Mouse (Mus musculus): ENCODE measurements at regions not wholly inside any gene's neighbourhood (a gene's known extent, or its start where the extent isn't known, plus 50 kb on each side); places are given as distances from the start of the nearest gene placed in this dataset.
"Not testable (repeated sequence)": the region's sequence is repeated elsewhere in the genome, so short reads cannot be mapped to it uniquely, and the experiment has no call there.

- peak; percentile 52 for DNase-seq (ENCODE audit: low spot score)
- Histone ChIP-seq H3K4me2 (ENCODE audit: low read length) (no peak overlapping the region), H3K27me3 (replicated peaks; ENCODE audit: control insufficient read depth, insufficient read depth, low read length) (no peaks in the 10 kb centered on the region), H3K4me1 (replicated peaks; ENCODE audit: control insufficient read depth, insufficient read depth, low read length) (no peaks in the 10 kb centered on the region), H3K9ac (ENCODE audit: low read length) (no peak overlapping the region), H3K4me3 (ENCODE audit: low read depth, low read length) (no peak overlapping the region), H3K27ac (ENCODE audit: low read depth) (no peak overlapping the region), H3K36me3 (ENCODE audit: control insufficient read depth, insufficient read depth, low read length) (no peaks in the 10 kb centered on the region), H3K9me3 (ENCODE audit: control insufficient read depth, low read length) (no peaks in the 10 kb centered on the region)
- WGBS, result 54% methylated on average over 9 of the region's 9 CpGs
- no peak for ATAC-seq (replicated peaks; ENCODE audit: low FRiP score, low TSS enrichment, low read depth)
Observed at GRCm38 (mm10) chr8:83837637-83838378, 62.1 kb upstream of the Adgrl1 start.

- no peaks in the 10 kb centered on the region for H3K4me1 ChIP-seq (replicated peaks; ENCODE audit: control insufficient read depth, insufficient read depth, low read length)
- no peaks in the 10 kb centered on the region for H3K36me3 ChIP-seq (ENCODE audit: control insufficient read depth, insufficient read depth, low read length)
- no peak overlapping the region for H3K27ac ChIP-seq (ENCODE audit: low read depth)
- H3K9me3 ChIP-seq (ENCODE audit: control insufficient read depth, low read length), result no peaks in the 10 kb centered on the region
- H3K27me3 ChIP-seq (replicated peaks; ENCODE audit: control insufficient read depth, insufficient read depth, low read length), result no peaks in the 10 kb centered on the region
- 69% methylated on average over 2 of the region's 2 CpGs for WGBS
- H3K4me2 ChIP-seq (ENCODE audit: low read length), result no peak overlapping the region
- no peak overlapping the region for H3K9ac ChIP-seq (ENCODE audit: low read length)
- DNase-seq (ENCODE audit: low spot score) (no peak), ATAC-seq (replicated peaks; ENCODE audit: low FRiP score, low TSS enrichment, low read depth) (no peak)
- H3K4me3 ChIP-seq (ENCODE audit: low read depth, low read length), result no peak overlapping the region
Observed at GRCm38 (mm10) chr8:83829851-83830250, 70.1 kb upstream of the Adgrl1 start.

- no peak overlapping the region for H3K9ac ChIP-seq (ENCODE audit: low read length)
- no peaks in the 10 kb centered on the region for H3K9me3 ChIP-seq (ENCODE audit: control insufficient read depth, low read length)
- H3K36me3 ChIP-seq (ENCODE audit: control insufficient read depth, insufficient read depth, low read length), result no peaks in the 10 kb centered on the region
- no peak overlapping the region for H3K4me3 ChIP-seq (ENCODE audit: low read depth, low read length)
- H3K27me3 ChIP-seq (replicated peaks; ENCODE audit: control insufficient read depth, insufficient read depth, low read length), result no peaks in the 10 kb centered on the region
- DNase-seq (ENCODE audit: low spot score) (no peak), ATAC-seq (replicated peaks; ENCODE audit: low FRiP score, low TSS enrichment, low read depth) (no peak)
- no peak overlapping the region for H3K4me2 ChIP-seq (ENCODE audit: low read length)
- no peaks in the 10 kb centered on the region for H3K4me1 ChIP-seq (replicated peaks; ENCODE audit: control insufficient read depth, insufficient read depth, low read length)
- H3K27ac ChIP-seq (ENCODE audit: low read depth), result no peak overlapping the region
- WGBS, result 75% methylated on average over 17 of the region's 17 CpGs
Observed at GRCm38 (mm10) chr8:83824925-83825680, 74.8 kb upstream of the Adgrl1 start.

DNA sequence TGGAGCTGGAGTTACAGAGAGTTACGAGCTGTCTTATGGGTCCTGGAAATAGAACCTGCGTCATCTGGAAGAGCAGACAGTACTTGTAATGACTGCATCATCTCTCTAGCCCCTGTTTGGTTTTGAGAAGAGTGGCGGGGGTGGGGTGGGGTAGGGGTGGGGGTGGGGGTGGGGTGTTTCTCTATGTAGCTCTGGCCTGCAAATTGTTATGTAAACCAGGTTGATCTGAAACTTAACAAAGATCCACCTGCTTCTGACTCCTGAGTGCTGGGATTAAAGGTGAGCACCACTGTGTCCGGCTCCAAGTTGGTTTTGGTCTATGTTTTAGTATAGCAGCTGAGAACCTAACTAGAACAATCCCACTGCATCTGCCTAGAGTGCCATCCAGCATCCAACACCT, 78.0 kb upstream of the Adgre5 start:
- no peak for ATAC-seq (replicated peaks; ENCODE audit: low FRiP score, low TSS enrichment, low read depth)
- Histone ChIP-seq H3K4me1 (replicated peaks; ENCODE audit: control insufficient read depth, insufficient read depth, low read length) (no peaks in the 10 kb centered on the region), H3K4me3 (ENCODE audit: low read depth, low read length) (no peak overlapping the region), H3K36me3 (ENCODE audit: control insufficient read depth, insufficient read depth, low read length) (no peaks in the 10 kb centered on the region), H3K27me3 (replicated peaks; ENCODE audit: control insufficient read depth, insufficient read depth, low read length) (no peaks in the 10 kb centered on the region), H3K9me3 (ENCODE audit: control insufficient read depth, low read length) (no peaks in the 10 kb centered on the region), H3K9ac (ENCODE audit: low read length) (no peak overlapping the region), H3K4me2 (ENCODE audit: low read length) (no peak overlapping the region), H3K27ac (ENCODE audit: low read depth) (no peak overlapping the region)
- WGBS, result 67% methylated on average over 4 of the region's 4 CpGs
- no peak for DNase-seq (ENCODE audit: low spot score)

- H3K4me3 ChIP-seq (ENCODE audit: low read depth, low read length), result no peak overlapping the region
- ATAC-seq (replicated peaks; ENCODE audit: low FRiP score, low TSS enrichment, low read depth) (no peak), DNase-seq (ENCODE audit: low spot score) (no peak)
- no peaks in the 10 kb centered on the region for H3K27me3 ChIP-seq (replicated peaks; ENCODE audit: control insufficient read depth, insufficient read depth, low read length)
- no peak overlapping the region for H3K27ac ChIP-seq (ENCODE audit: low read depth)
- no peaks in the 10 kb centered on the region for H3K4me1 ChIP-seq (replicated peaks; ENCODE audit: control insufficient read depth, insufficient read depth, low read length)
- H3K9me3 ChIP-seq (ENCODE audit: control insufficient read depth, low read length), result no peaks in the 10 kb centered on the region
- H3K9ac ChIP-seq (ENCODE audit: low read length), result no peak overlapping the region
- no peak overlapping the region for H3K4me2 ChIP-seq (ENCODE audit: low read length)
- 77% methylated on average over 2 of the region's 2 CpGs for WGBS
- no peaks in the 10 kb centered on the region for H3K36me3 ChIP-seq (ENCODE audit: control insufficient read depth, insufficient read depth, low read length)
Observed at GRCm38 (mm10) chr8:83810651-83811050, 69.5 kb upstream of the Adgre5 start.

GRCm38 (mm10) chr8:83805612-83806011, 64.5 kb upstream of the Adgre5 start:
- H3K27me3 ChIP-seq (replicated peaks; ENCODE audit: control insufficient read depth, insufficient read depth, low read length), result no peaks in the 10 kb centered on the region
- H3K9me3 ChIP-seq (ENCODE audit: control insufficient read depth, low read length), result no peaks in the 10 kb centered on the region
- DNase-seq (ENCODE audit: low spot score) (no peak), ATAC-seq (replicated peaks; ENCODE audit: low FRiP score, low TSS enrichment, low read depth) (no peak)
- H3K36me3 ChIP-seq (ENCODE audit: control insufficient read depth, insufficient read depth, low read length), result no peaks in the 10 kb centered on the region
- H3K9ac ChIP-seq (ENCODE audit: low read length), result no peak overlapping the region
- H3K4me3 ChIP-seq (ENCODE audit: low read depth, low read length), result no peak overlapping the region
- H3K4me2 ChIP-seq (ENCODE audit: low read length), result no peak overlapping the region
- H3K27ac ChIP-seq (ENCODE audit: low read depth), result no peak overlapping the region
- no peaks in the 10 kb centered on the region for H3K4me1 ChIP-seq (replicated peaks; ENCODE audit: control insufficient read depth, insufficient read depth, low read length)
- 63% methylated on average over 6 of the region's 6 CpGs for WGBS

- H3K4me3 ChIP-seq (ENCODE audit: low read depth, low read length); H3K4me1 ChIP-seq (replicated peaks; ENCODE audit: control insufficient read depth, insufficient read depth, low read length); H3K36me3 ChIP-seq (ENCODE audit: control insufficient read depth, insufficient read depth, low read length); ATAC-seq (replicated peaks; ENCODE audit: low FRiP score, low TSS enrichment, low read depth); DNase-seq (ENCODE audit: low spot score); H3K9me3 ChIP-seq (ENCODE audit: control insufficient read depth, low read length); H3K27ac ChIP-seq (ENCODE audit: low read depth); H3K27me3 ChIP-seq (replicated peaks; ENCODE audit: control insufficient read depth, insufficient read depth, low read length); H3K9ac ChIP-seq (ENCODE audit: low read length); H3K4me2 ChIP-seq (ENCODE audit: low read length): not testable (repeated sequence)
- 47% methylated on average over 1 of the region's 1 CpGs for WGBS
Observed at GRCm38 (mm10) chr8:83803312-83803711, 62.2 kb upstream of the Adgre5 start.

GRCm38 (mm10) chr8:83802506-83802905, 61.4 kb upstream of the Adgre5 start:
- H3K9ac ChIP-seq (ENCODE audit: low read length), result no peak overlapping the region
- 59% methylated on average over 3 of the region's 3 CpGs for WGBS
- ATAC-seq (replicated peaks; ENCODE audit: low FRiP score, low TSS enrichment, low read depth), result no peak
- H3K9me3 ChIP-seq (ENCODE audit: control insufficient read depth, low read length), result no peaks in the 10 kb centered on the region
- no peak overlapping the region for H3K4me3 ChIP-seq (ENCODE audit: low read depth, low read length)
- no peak overlapping the region for H3K4me2 ChIP-seq (ENCODE audit: low read length)
- H3K27ac ChIP-seq (ENCODE audit: low read depth), result no peak overlapping the region
- no peaks in the 10 kb centered on the region for H3K27me3 ChIP-seq (replicated peaks; ENCODE audit: control insufficient read depth, insufficient read depth, low read length)
- no peaks in the 10 kb centered on the region for H3K4me1 ChIP-seq (replicated peaks; ENCODE audit: control insufficient read depth, insufficient read depth, low read length)
- no peak for DNase-seq (ENCODE audit: low spot score)
- H3K36me3 ChIP-seq (ENCODE audit: control insufficient read depth, insufficient read depth, low read length), result no peaks in the 10 kb centered on the region

GRCm38 (mm10) chr8:83799607-83799950, 58.5 kb upstream of the Adgre5 start:
- Histone ChIP-seq H3K27me3 (replicated peaks; ENCODE audit: control insufficient read depth, insufficient read depth, low read length) (no peaks in the 10 kb centered on the region), H3K36me3 (ENCODE audit: control insufficient read depth, insufficient read depth, low read length) (no peaks in the 10 kb centered on the region), H3K27ac (ENCODE audit: low read depth) (no peak overlapping the region), H3K4me3 (ENCODE audit: low read depth, low read length) (no peak overlapping the region), H3K4me1 (replicated peaks; ENCODE audit: control insufficient read depth, insufficient read depth, low read length) (no peaks in the 10 kb centered on the region), H3K4me2 (ENCODE audit: low read length) (no peak overlapping the region), H3K9ac (ENCODE audit: low read length) (no peak overlapping the region), H3K9me3 (ENCODE audit: control insufficient read depth, low read length) (no peaks in the 10 kb centered on the region)
- WGBS, result 60% methylated on average over 8 of the region's 8 CpGs
- no peak for DNase-seq (ENCODE audit: low spot score)
- ATAC-seq (replicated peaks; ENCODE audit: low FRiP score, low TSS enrichment, low read depth), result no peak
